Mouse (Mus musculus) liver, postnatal 0 days (tissue): ENCODE measurements at regions not wholly inside any gene's neighbourhood (a gene's known extent, or its start where the extent isn't known, plus 50 kb on each side); places are given as distances from the start of the nearest gene placed in this dataset.

Experiments used
- ATAC-seq: fragments of 200-750 bp; cut with Nextera tagmentation; 2 replicates; pipeline ENCODE4 v1.8.0; 2017; ENCODE audit warnings: mild to moderate bottlenecking, moderate library complexity
- DNase-seq: peaks from one replicate; pipeline ENCODE4 v3.0.0-alpha.2; 2016
- H3K27ac ChIP-seq: fragments of 300-500 bp; sonication (generic); 2 replicates; pipeline ENCODE4 v1.5.1; 2014; ENCODE audit warnings: antibody characterized with exemption, moderate library complexity, mild to moderate bottlenecking, low read depth
- H3K27me3 ChIP-seq: fragments of 300-500 bp; sonication (generic); 2 replicates; pipeline ENCODE4 v1.6.1; 2014; ENCODE audit warnings: low read length, control low read depth, mixed read lengths; ENCODE audit not compliant: insufficient read depth
- H3K36me3 ChIP-seq: fragments of 300-500 bp; sonication (generic); replicated peaks from 2 replicates; pipeline ENCODE4 v1.6.1; 2014; ENCODE audit warnings: mild to moderate bottlenecking, control low read depth, low read length, moderate library complexity, mixed read lengths; ENCODE audit not compliant: insufficient read depth
- H3K4me1 ChIP-seq: fragments of 300-500 bp; sonication (generic); 2 replicates; pipeline ENCODE4 v1.6.1; 2014; ENCODE audit warnings: antibody characterized with exemption, mild to moderate bottlenecking, control low read depth; ENCODE audit not compliant: insufficient read depth
- H3K4me2 ChIP-seq: fragments of 300-500 bp; sonication (generic); 2 replicates; pipeline ENCODE4 v1.6.1; 2014; ENCODE audit warnings: low read depth, mild to moderate bottlenecking, low read length, moderate library complexity, mixed read lengths
- H3K4me3 ChIP-seq: fragments of 300-500 bp; sonication (generic); 2 replicates; pipeline ENCODE4 v1.5.1; 2014; ENCODE audit warnings: low read depth, low read length
- H3K9ac ChIP-seq: fragments of 300-500 bp; sonication (generic); replicated peaks from 2 replicates; pipeline ENCODE4 v1.6.1; 2014; ENCODE audit warnings: mild to moderate bottlenecking, moderate library complexity
- H3K9me3 ChIP-seq: fragments of 300-500 bp; sonication (generic); 2 replicates; pipeline ENCODE4 v1.6.1; 2016; ENCODE audit warnings: mild to moderate bottlenecking, control low read depth, low read length, mixed read lengths
- CTCF ChIP-seq: sonication (generic); IDR thresholded peaks from 2 replicates; pipeline ENCODE4 v1.5.1; 2016; ENCODE audit warnings: antibody characterized with exemption, low read depth
- EP300 ChIP-seq: IDR thresholded peaks from 2 replicates; pipeline ENCODE4 v1.6.1; 2016; ENCODE audit warnings: antibody characterized with exemption, low read depth, mild to moderate bottlenecking
- WGBS: fragments of 180-500 bp; shearing (Covaris S2); extraction: QIAGEN DNeasy Blood & Tissue Kit; methylation state at CpG from one replicate; pipeline ENCODE4 v1.1.7; 2014; ENCODE audit not compliant: insufficient replicate concordance; 5-methylcytosine and 5-hydroxymethylcytosine counted together

GRCm38 (mm10) chr6:117552006-117552667 lies 288.8 kb upstream of the Zfp637 start:
- no peaks in the 10 kb centered on the region for H3K27me3 ChIP-seq
- no peak overlapping the region for H3K9ac ChIP-seq
- no peaks in the 10 kb centered on the region for H3K9me3 ChIP-seq
- H3K4me1 ChIP-seq: no peaks in the 10 kb centered on the region
- no peak for DNase-seq
- TF ChIP-seq EP300 (no peak), CTCF (no peak)
- no peaks in the 10 kb centered on the region for H3K36me3 ChIP-seq
- H3K4me3 ChIP-seq: no peak overlapping the region
- ATAC-seq: no peak
- 27% methylated on average over 6 of the region's 6 CpGs for WGBS
- H3K27ac ChIP-seq: no peak overlapping the region
- no peak overlapping the region for H3K4me2 ChIP-seq

DNA sequence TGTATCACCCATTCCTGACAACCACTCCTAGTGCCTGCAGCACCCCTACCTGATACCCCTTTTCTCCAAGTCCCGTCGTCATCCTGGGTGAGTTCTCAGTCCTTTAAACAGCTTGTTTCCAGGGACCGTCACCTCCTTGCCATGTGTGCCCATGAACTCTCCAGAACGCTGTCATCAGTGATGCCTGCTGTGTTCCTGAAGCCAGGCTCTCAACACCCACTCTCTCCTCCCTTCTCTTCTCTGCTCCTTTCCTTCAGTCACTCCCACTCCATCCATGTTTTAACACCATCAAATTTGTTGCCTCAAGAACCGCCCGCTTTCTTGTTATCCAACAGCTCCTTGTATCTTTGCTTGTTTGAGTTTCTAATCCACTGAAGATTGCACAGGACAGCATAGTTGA lies 277.8 kb upstream of the Zfp637 start:
- TF ChIP-seq CTCF (no peak), EP300 (no peak)
- H3K9me3 ChIP-seq: no peaks in the 10 kb centered on the region
- H3K27ac ChIP-seq: no peak overlapping the region
- H3K4me3 ChIP-seq: no peak overlapping the region
- no peak for ATAC-seq
- no peak overlapping the region for H3K9ac ChIP-seq
- H3K4me2 ChIP-seq: no peak overlapping the region
- DNase-seq: no peak
- no peaks in the 10 kb centered on the region for H3K27me3 ChIP-seq
- 79% methylated on average over 6 of the region's 6 CpGs for WGBS
- no peaks in the 10 kb centered on the region for H3K4me1 ChIP-seq
- H3K36me3 ChIP-seq: no peaks in the 10 kb centered on the region

GRCm38 (mm10) chr6:117563704-117564103 lies 277.3 kb upstream of the Zfp637 start:
- ATAC-seq: no peak
- Histone ChIP-seq H3K4me1 (no peaks in the 10 kb centered on the region), H3K4me2 (no peak overlapping the region), H3K9ac (no peak overlapping the region), H3K27ac (no peak overlapping the region), H3K9me3 (no peaks in the 10 kb centered on the region), H3K27me3 (no peaks in the 10 kb centered on the region), H3K36me3 (no peaks in the 10 kb centered on the region), H3K4me3 (no peak overlapping the region)
- WGBS: 93% methylated on average over 1 of the region's 1 CpGs
- no peak for DNase-seq
- TF ChIP-seq CTCF (no peak), EP300 (no peak)

DNA sequence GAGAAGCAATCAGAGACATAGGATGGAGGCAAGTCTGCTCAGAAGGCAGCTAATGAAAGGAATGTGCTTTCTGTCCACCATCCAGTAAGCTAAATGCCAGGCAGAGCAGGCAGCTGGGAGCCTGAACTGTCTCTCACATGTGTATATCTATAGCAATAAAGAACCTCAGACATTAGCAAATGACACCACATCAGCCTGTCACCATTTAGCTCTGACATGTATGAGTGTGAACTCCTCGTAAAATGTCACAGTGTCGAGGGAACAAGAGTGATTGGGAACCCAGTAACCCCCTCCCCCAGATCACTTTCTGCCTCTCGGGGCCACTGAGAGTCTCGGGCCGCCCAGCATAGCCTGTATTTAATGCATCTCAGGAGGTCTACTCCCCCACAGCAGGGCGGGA lies 274.2 kb upstream of the Zfp637 start:
- DNase-seq: no peak
- Histone ChIP-seq H3K36me3 (no peaks in the 10 kb centered on the region), H3K4me3 (no peak overlapping the region), H3K4me1 (no peaks in the 10 kb centered on the region), H3K4me2 (no peak overlapping the region), H3K9me3 (no peaks in the 10 kb centered on the region), H3K27ac (no peak overlapping the region), H3K27me3 (no peaks in the 10 kb centered on the region), H3K9ac (no peak overlapping the region)
- no peak for TF ChIP-seq EP300
- TF ChIP-seq CTCF: no peak
- WGBS: 72% methylated on average over 6 of the region's 6 CpGs
- no peak for ATAC-seq

DNA sequence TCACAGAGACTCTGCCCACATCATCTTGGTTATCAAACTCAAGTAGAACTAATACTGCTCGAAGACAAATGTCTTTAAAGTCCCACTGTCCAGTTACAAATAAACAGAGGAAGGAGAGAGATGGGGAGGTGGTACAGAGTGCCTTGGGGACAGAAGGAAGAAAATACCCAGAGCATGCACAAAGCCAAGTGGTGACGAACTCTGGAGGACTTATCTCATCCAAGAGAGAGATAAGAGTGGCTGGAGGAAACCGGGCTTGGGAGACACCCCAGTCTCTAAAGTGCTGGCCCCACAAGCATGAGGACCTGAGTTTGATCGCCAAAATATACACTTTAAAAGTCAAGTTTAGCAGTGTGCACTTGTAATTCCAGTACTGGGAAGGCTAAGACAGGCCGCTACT lies 273.3 kb upstream of the Zfp637 start:
- TF ChIP-seq EP300 (no peak), CTCF (no peak)
- 58% methylated on average over 5 of the region's 5 CpGs for WGBS
- H3K9ac ChIP-seq: no peak overlapping the region
- no peak overlapping the region for H3K27ac ChIP-seq
- no peak overlapping the region for H3K4me3 ChIP-seq
- no peaks in the 10 kb centered on the region for H3K4me1 ChIP-seq
- no peaks in the 10 kb centered on the region for H3K9me3 ChIP-seq
- no peaks in the 10 kb centered on the region for H3K27me3 ChIP-seq
- DNase-seq: no peak
- no peaks in the 10 kb centered on the region for H3K36me3 ChIP-seq
- H3K4me2 ChIP-seq: no peak overlapping the region
- no peak for ATAC-seq

GRCm38 (mm10) chr6:117569576-117570326 lies 271.2 kb upstream of the Zfp637 start:
- H3K36me3 ChIP-seq: no peaks in the 10 kb centered on the region
- H3K9me3 ChIP-seq: no peaks in the 10 kb centered on the region
- H3K27me3 ChIP-seq: no peaks in the 10 kb centered on the region
- H3K4me3 ChIP-seq: no peak overlapping the region
- H3K27ac ChIP-seq: no peak overlapping the region
- ATAC-seq (no peak), DNase-seq (no peak)
- H3K9ac ChIP-seq: no peak overlapping the region
- WGBS: 80% methylated on average over 11 of the region's 11 CpGs
- no peaks in the 10 kb centered on the region for H3K4me1 ChIP-seq
- TF ChIP-seq CTCF: no peak
- no peak for TF ChIP-seq EP300
- no peak overlapping the region for H3K4me2 ChIP-seq
